Mouse (Mus musculus) small intestine, adult 2 months (tissue): ENCODE measurements around the gene Ppp2r5d.

ENCODE experiments used
- CTCF ChIP-seq: fragments of 200-500 bp; IDR thresholded peaks from 2 replicates; pipeline ENCODE4 v1.5.1; 2012; ENCODE audit warnings: low read depth, mild to moderate bottlenecking, control low read depth, inconsistent platforms, low read length, moderate library complexity, mixed read lengths; ENCODE audit not compliant: insufficient replicate concordance, insufficient read length; ENCODE audit errors: extremely low read depth
- POLR2A ChIP-seq: fragments of 200-500 bp; IDR thresholded peaks from 2 replicates; pipeline ENCODE4 v1.6.1; 2012; ENCODE audit warnings: low read depth, mild to moderate bottlenecking, control low read depth, inconsistent platforms, low read length, moderate library complexity

- TF ChIP-seq POLR2A (no peak), CTCF (peak; percentile 43; the same call in 1 of the 2 replicates)
Measured at GRCm38 (mm10) chr17:46725273-46725672, 20.4 kb upstream of the Ppp2r5d start.
